Mouse (Mus musculus) left cerebral cortex, postnatal 4 days (tissue): ENCODE results near the gene Gnpnat1. TPM values are rescaled to one million over a fixed set of nuclear protein-coding genes. Genes with fewer than 3 reads are reported as not detected.
"Not testable (repeated sequence)": the region's sequence is repeated elsewhere in the genome, so short reads cannot be mapped to it uniquely, and the experiment has no call there.

Experiments
- DNase-seq: peaks from one replicate; pipeline ENCODE4 v3.0.0-alpha.2; 2022
- intact Hi-C: fragments of 180-260 bp; cut with DNase I; formaldehyde crosslinking; loops from one replicate; pipeline ENCODE4 v1.15.1; 2025
- total RNA-seq, 2 experiments: library from RNA; stranded (reverse); gene quantifications; 2 replicates each; pipeline ENCODE4 v1.2.3; 2021

Gene Gnpnat1
- 10 to 100 TPM; 14.8 to 17.6 TPM for total RNA-seq

DNA sequence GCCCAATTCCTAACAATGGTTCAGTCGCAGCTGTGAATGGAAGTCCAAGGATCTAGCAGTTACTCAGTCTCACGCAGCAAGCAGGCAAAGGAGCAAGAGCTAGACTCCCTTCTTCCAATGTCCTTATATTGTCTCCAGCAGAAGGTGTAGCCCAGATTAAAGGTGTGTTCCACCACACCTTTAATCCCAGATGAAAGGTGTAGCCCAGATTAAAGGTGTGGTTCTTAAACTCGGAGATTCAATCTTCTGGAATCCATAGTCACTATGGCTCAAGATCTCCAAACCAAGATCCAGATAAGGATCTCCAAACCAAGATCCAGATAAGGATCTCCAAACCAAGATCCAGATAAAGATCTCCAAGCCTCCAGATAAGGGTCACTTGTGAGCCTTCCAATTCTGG is at the start of gene Gnpnat1:
Gene Gnpnat1, minus strand, starts transcription at position 101 of the 400 bp plus-strand sequence.
- intact Hi-C loops, DNase-seq: not testable (repeated sequence)

- intact Hi-C loops = no loop called here
- DNase-seq = no peak
Measured at GRCm38 (mm10) chr14:45453538-45454233, 49.0 kb upstream of the Gnpnat1 start.

DNA sequence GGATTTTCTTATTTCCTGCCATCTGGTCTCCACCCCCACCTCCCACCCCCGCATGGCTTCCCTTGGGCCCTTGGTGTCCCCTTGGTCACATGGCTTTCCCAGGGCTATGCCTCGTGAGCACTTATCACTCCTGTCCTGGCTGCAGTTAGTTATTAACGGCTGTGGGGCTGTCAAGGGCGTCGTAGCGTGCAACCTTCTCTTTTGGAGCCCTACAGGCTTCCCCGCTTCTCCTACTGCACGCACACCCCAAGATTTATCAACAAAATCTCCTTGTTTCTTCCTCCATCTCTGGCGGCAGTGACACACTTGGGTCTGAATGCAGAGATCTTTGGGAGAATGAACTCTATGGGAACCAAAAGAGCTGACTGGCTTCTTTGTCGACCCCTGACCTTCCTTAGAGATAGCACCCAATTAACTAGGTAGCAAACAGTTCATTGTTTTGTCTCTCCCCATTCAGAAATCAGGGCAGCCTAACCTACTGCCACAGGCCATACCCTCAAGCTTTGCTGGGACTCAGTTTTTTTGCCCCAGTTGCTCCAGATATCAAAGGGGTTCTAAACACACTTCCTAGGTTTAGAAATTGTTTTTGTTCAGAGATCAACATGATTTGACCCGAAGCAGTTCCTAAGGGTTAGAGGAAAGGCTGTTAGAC is 48.3 kb upstream of the Gnpnat1 start:
- no peak for DNase-seq
- intact Hi-C loops = no loop called here

GRCm38 (mm10) chr14:45452148-45452547 is 47.4 kb upstream of the Gnpnat1 start:
- intact Hi-C loops = no loop called here

GRCm38 (mm10) chr14:45451090-45451489 is 46.4 kb upstream of the Gnpnat1 start:
- no peak for DNase-seq
- intact Hi-C loops = no loop called here

More at GRCm38 (mm10) chr14:45452148-45452547, 47.4 kb upstream of the Gnpnat1 start:
- DNase-seq = no peak

- intact Hi-C loops = no loop called here
- DNase-seq = no peak
Measured at GRCm38 (mm10) chr14:45446777-45447176, 42.1 kb upstream of the Gnpnat1 start.

- DNase-seq = no peak
- intact Hi-C loops = no loop called here
Measured at GRCm38 (mm10) chr14:45445445-45445844, 40.7 kb upstream of the Gnpnat1 start.

DNA sequence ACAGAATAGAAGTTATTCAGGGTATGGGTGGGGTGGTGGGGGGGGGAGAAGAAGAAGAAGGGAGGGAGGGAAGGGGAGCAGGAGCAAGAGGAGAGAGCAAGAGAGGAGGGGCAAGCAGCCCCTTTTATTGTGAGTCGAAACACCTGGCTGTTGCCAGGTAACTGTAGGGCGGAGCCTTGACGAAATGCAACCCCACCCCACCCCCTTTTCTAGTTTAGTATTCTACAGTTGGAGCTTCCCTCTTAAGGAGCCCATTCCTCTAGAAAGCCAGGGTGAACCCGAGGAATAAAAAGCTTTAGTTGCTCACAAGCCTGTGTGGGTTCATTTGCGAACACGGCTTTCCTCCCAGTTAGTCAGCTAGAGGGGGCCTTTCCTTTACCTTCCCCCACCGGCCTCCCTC is 40.2 kb upstream of the Gnpnat1 start:
- intact Hi-C loops = no loop called here
- DNase-seq = no peak

DNA sequence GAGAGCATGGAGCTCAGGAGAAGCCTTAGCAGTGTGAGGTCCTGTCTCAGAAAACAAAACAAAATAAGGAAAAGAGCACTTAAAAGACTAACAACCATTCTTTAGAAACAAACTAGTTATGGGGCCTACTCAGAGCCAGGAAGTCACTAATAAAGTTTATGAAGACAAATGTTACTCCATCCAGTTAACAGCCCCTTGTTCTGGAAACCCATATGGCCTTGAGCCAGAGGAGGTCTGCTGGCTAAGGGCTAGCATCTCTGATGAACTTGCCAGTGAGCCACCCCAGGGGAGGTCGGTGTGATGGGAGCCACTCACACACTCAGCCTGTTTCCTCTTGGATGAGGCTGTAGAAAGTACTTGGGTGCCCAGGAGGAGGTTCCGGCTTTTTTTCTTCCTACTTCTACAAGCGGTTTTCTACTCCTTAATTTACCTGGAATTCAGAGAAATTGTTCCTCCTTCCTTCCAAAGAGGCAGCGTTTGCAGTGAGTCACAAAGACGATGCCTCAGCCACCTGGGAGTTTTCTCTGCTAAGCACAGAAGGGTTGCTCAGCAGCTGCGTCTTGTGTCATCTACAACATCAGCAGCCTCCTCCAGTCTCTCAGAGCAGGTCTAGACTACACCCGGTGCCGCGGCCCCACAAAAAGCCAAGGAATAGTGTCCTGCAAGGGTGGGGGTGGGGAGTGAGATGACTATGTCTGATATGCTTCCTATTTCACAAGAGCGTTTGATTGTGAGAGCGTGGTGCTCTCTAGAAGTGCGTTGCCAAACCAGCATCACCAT is 38.3 kb upstream of the Gnpnat1 start:
- intact Hi-C loops = no loop called here
- DNase-seq = no peak

GRCm38 (mm10) chr14:45441291-45441690 is 36.6 kb upstream of the Gnpnat1 start:
- intact Hi-C loops = no loop called here
- no peak for DNase-seq

DNA sequence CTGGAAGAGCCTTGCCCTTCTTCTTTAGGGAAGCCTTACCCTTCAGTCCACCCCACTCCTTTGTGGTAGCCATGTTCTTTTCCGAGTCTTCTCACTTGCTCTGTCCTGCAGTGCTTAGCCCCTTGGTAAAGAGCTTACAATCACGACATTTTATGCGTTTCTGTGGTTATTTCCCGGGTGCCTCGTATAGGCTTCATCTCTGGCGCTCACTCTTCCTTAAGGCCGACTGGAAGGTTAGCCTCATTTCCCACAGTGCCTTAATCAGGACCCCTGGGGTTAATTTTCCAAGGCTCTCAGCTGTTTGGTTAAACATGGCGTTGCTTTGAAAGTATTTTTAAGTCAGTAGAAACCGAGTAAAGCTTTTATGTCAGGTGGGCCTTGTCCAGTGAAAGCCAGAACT is 34.7 kb upstream of the Gnpnat1 start:
- DNase-seq = no peak
- intact Hi-C loops = no loop called here

GRCm38 (mm10) chr14:45438931-45439275 is 34.2 kb upstream of the Gnpnat1 start:
- no peak for DNase-seq
- intact Hi-C loops = no loop called here

GRCm38 (mm10) chr14:45438250-45438930 is 33.7 kb upstream of the Gnpnat1 start:
- no peak for DNase-seq
- intact Hi-C loops = no loop called here

- no peak for DNase-seq
- intact Hi-C loops = no loop called here
Measured at GRCm38 (mm10) chr14:45434220-45434619, 29.5 kb upstream of the Gnpnat1 start.

DNA sequence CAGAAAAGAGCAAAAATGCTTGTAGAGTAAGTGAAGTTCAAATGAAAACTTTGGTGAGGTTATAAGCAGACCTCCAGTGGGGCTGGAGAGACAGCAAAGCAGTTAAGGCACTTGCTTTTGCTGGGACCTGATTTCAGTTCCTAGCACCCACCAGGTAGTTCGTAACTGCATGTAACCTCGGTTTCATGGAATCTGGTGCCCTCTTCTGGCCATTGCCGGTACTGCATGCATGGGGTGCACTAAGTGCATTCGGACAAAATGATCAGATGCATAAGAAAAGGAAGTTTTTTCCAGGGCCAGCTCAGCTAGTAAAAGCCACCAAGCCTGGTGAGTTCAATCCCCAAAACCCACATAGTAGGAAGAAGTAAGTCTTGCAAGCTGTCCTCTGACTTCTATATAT is 27.3 kb upstream of the Gnpnat1 start:
- intact Hi-C loops = no loop called here

GRCm38 (mm10) chr14:45430066-45430842 is 25.5 kb upstream of the Gnpnat1 start:
- no peak for DNase-seq
- intact Hi-C loops = no loop called here

More for the DNA sequence above, 27.3 kb upstream of the Gnpnat1 start:
- DNase-seq = no peak

DNA sequence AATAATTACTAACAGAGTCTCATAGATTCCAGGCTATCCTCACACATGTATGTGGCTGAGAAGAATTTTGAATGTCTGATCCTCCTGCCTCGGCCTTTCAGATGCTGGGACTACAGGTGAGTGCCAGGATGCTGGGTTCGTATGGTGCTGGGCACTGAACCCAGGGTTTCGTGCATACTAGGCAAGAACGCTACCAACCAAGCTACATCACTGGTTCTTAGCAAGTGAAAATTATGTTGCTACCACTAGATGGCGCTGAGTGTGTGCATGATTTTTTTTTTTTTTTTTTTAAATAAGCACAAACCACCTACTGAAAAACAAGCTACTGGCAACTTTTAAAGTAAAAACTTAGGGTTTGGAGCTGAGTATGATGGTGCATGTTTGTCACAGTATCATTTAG is 18.5 kb upstream of the Gnpnat1 start:
- peak; percentile 5 for DNase-seq
- intact Hi-C loops = loop anchor here (10.0 kb wide), 3 partner anchors 112 to 272 kb away; partner anchors contain the start of gene Fermt2

- intact Hi-C loops = loop anchor here (10.0 kb wide), 3 partner anchors 112 to 272 kb away; partner anchors contain the start of gene Fermt2
Measured at GRCm38 (mm10) chr14:45422371-45422770, 17.7 kb upstream of the Gnpnat1 start.

DNA sequence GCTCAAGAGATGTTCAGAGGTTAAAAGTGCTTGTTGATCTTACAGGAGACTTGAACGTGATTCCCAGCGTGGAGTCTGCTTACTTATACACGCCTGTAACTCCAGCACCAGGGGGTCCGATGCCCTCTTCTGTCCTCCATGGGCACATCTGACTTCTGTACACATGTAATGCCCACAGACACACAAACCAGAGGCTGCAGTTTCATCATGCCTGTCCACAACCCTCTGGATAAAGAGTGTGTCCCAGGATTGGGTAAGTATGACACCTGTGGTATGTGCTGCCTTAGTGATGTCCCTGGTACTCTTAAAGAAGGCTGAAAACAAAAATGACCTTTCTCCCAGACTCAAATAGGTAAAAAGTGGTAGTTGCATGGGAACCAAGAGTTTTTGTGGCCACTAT is 14.6 kb upstream of the Gnpnat1 start:
- intact Hi-C loops = no loop called here

More at GRCm38 (mm10) chr14:45422371-45422770, 17.7 kb upstream of the Gnpnat1 start:
- peak; percentile 8 for DNase-seq

DNA sequence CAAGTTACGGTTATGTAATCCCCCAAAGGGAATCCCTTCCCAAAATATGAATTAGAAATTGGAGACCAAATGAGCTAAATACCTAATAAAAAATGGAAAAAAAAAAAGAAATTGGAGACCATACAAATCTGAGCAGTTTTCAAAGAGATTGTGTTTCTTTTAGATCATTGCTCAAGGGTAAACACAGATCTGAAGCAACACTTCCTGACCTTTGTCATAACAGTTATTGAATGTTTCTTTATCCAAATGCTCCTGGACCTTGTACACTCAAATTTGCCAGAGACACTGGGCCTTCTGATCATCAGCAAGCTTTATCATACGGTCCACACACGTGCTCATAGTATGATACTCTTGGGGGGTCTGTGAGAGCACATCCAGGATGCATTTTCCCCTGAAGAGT is 13.8 kb upstream of the Gnpnat1 start:
- no peak for DNase-seq
- intact Hi-C loops = no loop called here

More for the DNA sequence above, 14.6 kb upstream of the Gnpnat1 start:
- no peak for DNase-seq
